Mouse (Mus musculus) E14TG2a.4 (cell line): ENCODE results near the gene Stk39.

Experiments used
- CTCF ChIP-seq: conservative IDR thresholded peaks from 2 replicates; pipeline ENCODE4 v1.5.1; 2014; ENCODE audit warnings: low read length
- NANOG ChIP-seq: IDR thresholded peaks from 2 replicates; pipeline ENCODE4 v1.6.1; 2014; ENCODE audit warnings: borderline replicate concordance, low read length, mixed read lengths

GRCm38 (mm10) chr2:68350621-68351020 is 121.4 kb downstream of the Stk39 start:
- TF ChIP-seq CTCF = peak; percentile 65
- no peak for TF ChIP-seq NANOG
